Mouse (Mus musculus) 416B (cell line): ENCODE data around the gene Fstl3.
A peak's percentile ranks its signal among the peaks of the same experiment; 100 is the strongest.
"Not testable (repeated sequence)": the region's sequence is repeated elsewhere in the genome, so short reads cannot be mapped to it uniquely, and the experiment has no call there.

Experiments used
- DNase-seq: peaks from one replicate; pipeline ENCODE4 v3.0.0; 2011; ENCODE audit warnings: low read depth

Gene Fstl3

DNA sequence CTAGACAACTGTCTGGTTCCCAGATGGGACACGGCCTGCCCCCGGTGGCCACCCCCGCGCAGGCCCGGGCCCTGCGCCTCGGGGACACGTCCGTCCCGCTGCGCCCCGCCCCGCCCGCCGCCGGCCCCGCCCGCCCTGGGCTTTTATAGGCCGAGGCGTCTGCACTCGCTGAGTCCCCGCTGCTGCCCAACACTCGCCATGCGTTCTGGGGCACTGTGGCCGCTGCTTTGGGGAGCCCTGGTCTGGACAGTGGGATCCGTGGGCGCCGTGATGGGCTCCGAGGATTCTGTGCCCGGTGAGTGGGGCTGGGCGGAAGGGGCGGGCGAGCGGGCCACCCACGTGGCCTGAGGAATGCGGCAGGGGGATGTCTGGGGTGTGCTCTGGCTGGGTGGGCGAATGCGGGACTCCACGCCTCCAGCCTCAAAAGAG is at the start of gene Fstl3:
TSS of gene Fstl3 (plus strand) at position 170 of the 429 bp plus-strand sequence.
- no peak for DNase-seq

DNA sequence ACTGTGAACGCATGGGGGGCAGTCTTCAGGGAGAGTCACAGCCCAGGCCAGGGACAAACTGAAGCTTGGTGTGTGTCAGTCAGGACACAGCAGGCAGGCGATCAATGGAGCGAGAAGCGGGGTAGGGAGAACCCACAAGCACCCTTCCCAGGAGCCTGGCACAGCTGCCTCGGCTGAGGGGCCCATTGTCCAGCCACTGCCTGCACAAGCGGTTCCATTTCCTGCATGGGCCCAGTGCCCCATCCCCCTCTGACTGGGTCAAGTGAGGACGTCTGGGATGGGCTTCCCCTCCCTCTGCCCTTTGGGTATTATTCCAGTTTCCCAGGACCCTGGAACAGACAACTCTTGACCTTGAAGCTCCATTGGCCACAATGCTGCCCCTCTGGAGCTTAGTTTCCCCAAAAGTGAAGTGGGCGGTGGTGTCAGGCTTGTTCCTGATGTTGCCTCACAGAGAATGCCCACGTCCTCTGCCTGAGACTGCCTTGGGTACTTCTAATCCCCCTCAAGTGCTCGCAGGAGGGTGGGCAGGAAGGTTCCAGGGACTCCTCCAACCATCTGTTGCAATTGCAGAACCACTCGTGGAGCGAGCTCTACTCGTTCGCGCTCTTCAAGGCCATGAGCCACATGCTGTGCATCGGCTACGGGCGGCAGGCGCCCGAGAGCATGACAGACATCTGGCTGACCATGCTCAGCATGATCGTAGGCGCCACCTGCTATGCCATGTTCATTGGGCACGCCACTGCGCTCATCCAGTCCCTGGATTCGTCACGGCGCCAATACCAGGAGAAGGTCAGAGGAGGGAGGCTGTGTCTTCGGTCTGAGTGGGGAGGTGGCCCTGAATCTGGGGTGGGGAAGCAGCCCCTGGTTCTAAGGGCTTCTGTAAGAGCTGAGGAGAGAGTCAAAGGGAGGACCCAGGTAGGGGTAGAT is 48.5 kb upstream of the Fstl3 start:
- no peak for DNase-seq

DNA sequence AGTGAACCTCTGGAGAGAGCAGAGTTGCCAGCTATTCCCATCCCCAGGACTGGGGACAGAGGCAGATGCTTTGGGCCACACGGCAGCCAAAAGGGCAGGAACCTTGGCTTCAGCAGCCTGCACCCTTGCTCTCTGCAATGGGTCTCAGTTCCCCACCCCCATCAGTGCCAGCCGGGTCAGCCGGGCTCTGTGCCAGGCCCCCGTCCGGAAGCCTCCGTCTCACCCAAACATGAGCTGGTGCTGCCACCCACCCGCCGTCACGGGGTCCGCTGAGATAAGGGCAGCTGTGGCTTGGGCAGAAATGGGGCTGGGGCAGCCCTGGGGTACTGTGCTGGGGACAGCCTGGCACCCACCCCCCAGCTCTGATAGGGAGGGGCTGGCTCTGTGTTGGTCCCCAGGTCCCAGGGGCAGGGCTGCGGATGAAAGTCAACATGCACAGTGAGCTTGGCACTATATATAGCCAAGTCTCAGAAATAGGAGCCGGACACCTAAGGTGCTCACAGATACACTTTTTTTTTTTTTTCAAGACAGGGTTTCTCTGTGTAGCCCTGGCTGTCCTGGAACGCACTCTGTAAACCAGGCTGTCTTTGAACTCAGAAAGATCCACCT is 47.6 kb upstream of the Fstl3 start:
- peak; percentile 29 for DNase-seq

DNA sequence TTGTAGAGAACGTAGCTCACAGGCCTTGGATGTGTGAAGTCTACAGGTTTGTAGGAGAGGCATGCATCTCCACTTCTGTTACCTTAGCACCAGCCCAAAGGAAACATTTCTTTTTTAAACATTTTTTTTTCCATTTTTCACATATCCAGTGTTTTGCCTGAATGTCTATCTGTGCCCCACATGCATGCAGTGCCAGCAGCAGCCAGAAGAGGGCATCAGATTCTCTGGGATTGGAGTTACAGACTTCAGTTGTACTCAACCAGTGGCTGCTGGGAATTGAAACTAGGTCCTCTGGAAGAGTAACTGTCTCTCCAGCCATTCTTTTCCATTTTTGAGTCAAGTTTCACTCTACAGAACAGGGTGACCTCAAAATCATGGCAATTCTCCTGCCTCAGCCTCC is 44.6 kb upstream of the Fstl3 start:
- DNase-seq = peak; percentile 42

DNA sequence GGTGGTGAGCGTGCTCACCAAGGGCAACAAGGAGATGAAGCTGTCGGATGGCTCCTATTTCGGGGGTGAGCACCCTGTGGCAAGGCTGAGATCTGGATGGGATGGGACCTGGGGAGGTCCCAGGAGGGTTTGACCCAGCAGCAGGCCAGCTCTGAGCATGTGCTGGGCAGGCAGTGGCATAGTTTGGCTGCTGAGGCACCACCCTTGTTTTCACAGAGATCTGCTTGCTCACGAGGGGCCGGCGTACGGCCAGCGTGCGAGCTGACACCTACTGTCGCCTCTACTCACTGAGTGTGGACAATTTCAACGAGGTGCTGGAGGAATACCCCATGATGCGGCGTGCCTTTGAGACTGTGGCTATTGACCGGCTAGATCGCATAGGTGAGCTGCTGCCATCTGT is 43.2 kb upstream of the Fstl3 start:
- no peak for DNase-seq

DNA sequence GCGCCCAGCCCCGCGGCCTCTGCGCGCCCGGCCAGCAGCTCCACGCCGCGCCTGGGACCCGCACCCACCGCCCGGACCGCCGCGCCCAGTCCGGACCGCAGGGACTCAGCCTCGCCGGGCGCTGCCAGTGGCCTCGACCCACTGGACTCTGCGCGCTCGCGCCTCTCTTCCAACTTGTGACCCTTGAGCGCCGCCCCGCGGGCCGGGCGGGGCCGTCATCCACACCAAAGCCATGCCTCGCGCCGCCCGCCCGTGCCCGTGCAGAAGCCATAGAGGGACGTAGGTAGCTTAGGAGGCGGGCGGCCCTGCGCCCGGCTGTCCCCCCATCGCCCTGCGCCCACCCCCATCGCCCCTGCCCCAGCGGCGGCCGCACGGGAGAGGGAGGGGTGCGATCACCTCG is 41.7 kb upstream of the Fstl3 start:
- no peak for DNase-seq

DNA sequence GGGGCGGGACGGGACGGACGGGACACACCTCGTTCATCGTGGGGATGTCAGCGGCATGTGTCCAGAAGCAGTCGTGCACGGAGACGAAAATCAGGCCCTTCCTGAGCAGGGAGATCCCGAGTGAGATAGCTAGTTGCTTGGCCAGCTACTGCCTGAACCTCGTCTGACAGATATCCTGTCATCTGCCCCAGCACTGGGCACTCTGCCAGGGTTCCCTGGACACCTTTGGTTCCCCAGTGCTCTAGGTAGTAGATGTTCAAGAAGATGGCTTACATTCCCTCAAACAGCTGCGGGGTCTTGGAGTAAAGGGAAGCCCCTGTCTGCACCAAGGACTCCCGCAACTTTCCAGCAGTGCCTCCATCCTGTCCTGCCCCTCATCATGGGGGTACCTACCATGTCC is 40.4 kb upstream of the Fstl3 start:
- peak; percentile 30 for DNase-seq

DNA sequence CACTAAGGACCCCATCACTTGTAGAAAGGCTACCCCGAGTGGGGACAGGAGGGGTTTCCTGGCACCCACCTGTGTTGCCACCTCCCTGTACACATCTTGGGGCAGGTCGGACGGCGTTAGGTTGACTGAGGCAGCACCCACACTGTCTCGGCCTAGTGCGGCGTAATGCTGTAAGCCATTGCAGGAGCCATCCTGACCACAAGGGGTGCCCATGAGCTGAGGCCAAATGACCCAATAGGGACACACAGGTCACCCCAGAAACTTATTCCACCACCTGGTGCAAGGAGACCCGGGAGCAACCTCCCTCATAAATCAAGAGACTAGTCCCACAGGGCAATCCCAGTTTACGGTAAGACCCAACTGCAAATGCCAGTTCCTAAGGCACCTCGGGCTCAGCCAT is 38.8 kb upstream of the Fstl3 start:
- DNase-seq = no peak

DNA sequence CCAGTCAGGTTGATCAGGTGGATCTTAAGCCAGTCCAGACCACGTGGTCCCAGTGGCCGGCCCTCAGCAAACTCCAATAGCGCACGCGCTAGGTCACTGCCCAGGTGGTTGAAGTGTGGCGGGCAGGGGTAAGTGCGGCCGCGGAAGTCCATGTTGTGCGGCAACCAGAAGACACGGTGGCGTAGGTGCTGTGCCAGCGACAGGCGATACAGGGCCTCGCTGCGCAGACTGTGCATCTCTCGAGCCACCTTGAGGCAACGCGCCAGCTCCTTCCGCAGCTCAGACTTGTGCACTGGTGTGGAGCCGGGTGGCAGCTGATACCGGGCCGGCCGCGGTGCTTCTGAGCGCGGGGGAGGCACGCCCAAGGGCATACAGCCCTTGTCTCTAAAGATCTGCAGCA is 37.8 kb upstream of the Fstl3 start:
- DNase-seq = no peak

DNA sequence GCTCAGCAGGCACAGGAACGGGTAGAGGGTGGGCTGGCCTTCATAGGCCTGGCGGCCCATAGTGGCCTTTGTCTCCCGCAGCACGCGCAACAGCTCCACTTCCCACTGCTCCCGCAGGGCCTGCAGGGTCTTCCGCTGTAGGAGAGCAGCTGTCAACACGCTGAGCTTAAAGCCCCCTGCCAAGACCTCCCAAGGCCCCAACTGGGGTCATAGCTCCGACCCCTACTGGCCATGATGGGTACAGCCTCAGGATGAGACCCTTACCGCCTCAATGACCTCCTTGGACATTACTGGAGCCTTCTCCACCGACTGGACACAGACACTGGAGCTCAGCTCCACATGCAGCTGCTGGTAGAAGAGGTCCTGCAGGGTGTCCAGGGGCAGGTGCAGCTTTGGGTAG is 36.2 kb upstream of the Fstl3 start:
- no peak for DNase-seq

DNA sequence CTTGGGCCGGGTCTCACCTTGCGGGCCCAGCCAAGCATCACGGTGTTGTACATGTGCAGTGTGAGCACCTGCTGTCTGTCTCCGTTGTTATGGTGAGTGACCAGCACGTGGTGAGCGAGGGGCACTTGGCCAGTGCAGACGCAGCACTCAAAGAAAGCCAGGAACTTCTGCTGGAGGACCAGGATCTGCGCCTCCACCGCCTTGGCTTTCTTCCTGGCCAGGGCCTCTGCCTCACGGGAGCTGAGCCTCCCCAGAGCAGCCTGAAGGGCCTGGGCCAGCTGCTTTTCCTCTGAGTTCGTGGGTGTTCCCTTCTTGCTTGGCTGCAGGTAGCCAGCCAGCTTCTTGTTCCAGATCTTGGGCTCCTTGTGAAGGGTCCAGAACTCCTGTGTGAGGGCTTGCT is 33.9 kb upstream of the Fstl3 start:
- no peak for DNase-seq

DNA sequence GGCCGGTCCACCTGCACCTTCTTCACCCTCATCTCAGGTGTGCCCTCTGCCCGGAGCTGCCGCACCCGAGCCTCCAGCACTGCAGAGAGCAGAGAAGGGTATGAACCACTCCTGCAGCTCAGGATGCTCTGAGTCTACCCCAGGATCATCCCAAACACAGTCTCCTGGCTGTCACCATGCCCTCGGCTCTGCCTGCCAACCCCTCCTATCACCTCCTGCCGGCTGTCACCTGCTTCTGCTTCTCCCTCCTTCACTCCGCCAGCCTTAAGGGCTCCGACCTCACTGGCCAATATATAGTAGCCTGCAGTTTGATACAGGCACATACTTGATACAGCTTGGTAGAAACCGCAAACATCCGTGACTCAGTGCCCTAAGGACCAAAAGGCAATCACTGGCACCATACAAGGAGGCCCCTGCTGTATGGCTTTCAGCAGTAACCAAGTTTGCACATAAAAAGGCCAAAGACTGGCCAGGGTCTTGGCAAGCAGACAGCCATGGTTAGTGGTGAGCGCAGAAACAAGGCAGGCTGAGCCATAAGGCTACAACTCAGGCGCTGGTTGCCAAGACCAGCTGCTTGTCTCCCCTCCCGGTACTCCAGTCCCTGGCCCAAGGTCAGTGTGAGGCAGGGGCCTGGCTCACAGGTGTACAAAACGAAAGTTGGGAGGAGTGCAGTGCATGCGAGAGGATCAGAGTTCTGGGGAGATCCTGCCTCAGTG is 33.3 kb upstream of the Fstl3 start:
- DNase-seq = no peak

DNA sequence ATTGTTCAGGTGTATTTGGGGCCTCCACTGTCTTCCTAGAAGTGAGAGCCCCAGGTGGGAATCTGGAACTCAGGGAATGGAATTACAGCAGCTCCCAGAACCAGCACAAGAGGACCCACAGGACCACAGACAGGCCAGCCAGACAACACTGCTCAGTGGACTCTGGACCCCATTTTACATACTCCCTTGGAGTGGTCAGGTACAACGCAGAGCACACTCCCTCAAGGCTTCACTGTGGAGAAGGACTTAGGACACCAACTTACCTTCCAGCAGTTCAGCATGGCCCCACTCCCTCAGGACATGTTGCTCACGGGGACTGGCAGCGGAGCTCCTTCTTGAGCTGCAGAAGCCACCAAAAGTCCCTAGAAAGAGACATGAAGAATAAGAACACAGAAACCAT is 31.7 kb upstream of the Fstl3 start:
- no peak for DNase-seq

DNA sequence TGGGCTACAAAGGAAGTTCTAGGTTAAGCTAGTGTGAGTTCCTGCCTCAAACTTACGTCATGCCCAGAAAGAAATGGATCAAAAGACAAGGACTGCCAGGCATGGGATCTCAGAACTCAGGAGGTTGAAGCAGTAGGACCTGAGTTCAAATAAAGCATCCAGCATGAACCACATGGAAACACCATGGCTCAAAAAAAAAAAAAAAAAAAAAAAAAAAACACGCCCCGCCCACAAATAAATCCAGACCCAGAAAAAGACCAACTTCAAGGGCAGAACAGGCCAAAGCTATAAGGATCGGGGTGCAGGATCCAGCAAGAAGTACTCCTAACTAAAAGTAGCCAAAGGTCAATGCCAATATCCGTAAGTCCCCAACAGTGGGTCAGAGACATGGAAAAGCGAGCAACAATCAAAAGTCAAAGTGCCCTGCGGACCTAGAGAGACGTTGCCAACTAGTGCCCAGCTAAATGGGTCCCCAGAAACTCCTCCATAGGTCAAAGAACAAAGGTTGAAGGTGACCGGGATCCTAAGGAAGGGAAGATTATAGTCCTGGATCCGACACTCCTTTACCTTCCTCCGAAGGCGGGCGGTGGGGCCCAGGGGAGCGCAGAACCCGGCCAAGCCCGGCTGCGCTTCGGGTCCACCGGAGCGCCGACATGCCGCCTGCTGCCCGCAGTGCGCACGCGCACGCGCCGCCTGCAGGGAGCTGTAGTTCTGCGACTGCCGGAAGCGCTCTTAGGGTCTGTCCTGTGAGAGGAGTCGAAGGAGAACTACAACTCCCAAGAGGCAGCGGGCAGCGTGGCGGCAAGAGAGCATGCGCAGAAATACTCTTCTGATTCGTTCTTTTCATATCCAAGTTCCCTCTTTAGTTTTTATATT is 30.9 kb upstream of the Fstl3 start, which contains the start of gene Polrmt:
TSS of gene Polrmt (minus strand) at position 684 of the 876 bp plus-strand sequence.
- DNase-seq = peak; percentile 98

DNA sequence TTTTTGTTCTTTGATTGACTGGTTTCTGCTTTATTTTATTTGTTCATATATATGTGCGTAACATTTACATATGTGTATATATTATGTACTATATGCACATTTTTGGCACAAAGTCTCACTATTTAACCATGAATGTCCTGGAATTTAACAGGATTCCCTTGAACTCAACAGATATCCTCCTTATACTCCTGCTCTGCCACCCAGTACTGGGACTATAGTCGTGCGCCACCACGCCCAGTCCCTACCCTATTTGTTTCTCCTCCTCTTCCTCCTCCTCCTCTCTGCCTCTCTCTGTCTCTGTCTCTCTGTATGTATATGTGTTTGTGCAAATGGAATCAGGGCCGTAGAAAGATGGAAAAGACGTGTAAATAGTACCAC is 30.3 kb upstream of the Fstl3 start:
- DNase-seq = no peak

DNA sequence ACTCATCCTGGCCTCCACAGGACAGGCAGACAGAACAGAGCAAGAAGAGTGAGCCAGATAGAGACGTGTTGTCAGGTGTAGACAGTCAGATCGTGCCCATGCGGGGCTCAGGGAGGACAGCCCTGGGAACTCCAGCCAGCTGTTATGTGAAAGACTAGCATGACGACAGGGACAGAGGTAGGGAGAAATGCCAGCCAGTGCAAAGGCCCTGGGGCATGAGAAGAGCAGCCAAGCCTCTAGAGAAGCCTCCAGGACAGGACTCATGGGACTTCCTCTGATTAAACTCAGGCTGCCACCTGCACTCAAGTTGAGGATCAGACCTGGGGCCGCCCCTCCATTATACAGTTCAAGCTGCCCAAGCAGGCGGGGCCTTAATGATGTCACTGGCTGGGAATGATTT is 28.6 kb upstream of the Fstl3 start:
- no peak for DNase-seq

DNA sequence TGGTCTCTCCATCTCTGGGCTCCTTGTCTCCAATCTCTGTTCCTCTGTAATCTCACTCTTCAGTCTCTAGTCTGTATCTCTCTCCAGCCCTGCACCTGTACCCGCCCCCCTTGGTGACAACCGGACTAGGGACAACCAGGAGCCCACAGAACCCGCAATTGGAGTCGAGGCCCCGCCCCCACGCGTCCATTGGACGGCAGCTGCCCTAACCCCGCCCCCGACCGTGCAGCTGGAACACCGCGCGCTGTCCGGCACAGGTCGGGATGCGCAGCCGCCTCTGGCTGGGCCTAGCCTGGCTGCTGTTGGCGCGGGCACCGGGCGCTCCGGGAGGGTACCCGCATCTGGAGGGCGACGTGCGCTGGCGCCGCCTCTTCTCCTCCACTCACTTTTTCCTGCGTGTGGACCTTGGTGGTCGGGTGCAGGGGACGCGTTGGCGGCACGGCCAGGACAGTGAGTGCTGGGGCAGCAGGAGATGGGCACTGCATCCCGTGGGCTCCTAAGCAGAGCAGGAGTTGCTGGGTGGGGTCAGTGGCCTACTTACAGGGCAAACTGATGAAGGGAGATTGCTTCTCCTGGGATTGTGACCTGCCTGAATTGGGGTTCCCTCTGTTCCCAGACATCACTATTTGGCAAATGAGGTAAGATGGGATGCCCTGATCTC is 22.1 kb upstream of the Fstl3 start, which contains the start of gene Fgf22:
TSS of gene Fgf22 (plus strand) at position 221 of the 661 bp plus-strand sequence.
- DNase-seq = no peak

DNA sequence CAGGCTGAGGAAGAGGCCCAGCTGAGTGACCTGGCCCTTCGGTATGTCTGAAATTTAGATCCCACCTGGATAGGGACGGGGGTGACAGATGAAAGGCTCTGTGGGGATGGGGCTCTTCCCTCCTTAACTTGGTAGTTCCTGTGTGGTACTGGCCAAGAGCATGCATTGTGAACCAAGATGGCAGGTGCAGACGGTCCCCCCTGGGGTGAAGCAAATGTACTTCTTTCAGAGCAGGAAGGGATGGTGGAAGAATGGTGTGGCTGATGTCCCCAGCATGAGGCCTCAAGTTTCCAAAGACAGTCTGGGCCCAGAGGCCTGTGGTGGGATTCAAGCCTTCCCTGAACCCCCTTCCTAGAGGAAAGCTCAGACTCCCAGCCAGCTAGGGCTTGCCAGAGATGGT is 21.2 kb upstream of the Fstl3 start:
- DNase-seq = no peak

DNA sequence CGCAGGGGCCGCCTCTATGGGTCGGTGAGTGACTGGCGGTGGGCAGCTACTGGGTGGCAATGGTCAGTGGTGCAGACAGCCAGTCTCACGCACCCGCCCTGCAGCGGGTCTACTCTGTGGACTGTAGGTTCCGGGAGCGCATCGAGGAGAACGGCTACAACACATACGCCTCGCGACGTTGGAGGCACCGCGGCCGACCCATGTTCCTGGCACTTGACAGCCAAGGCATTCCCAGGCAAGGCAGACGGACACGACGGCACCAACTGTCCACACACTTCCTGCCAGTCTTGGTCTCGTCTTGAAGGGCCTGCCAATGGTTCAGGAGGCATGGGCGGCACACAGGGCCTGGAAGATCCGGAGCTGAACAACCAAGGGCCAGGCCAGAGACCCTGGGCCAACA is 20.4 kb upstream of the Fstl3 start:
- no peak for DNase-seq

DNA sequence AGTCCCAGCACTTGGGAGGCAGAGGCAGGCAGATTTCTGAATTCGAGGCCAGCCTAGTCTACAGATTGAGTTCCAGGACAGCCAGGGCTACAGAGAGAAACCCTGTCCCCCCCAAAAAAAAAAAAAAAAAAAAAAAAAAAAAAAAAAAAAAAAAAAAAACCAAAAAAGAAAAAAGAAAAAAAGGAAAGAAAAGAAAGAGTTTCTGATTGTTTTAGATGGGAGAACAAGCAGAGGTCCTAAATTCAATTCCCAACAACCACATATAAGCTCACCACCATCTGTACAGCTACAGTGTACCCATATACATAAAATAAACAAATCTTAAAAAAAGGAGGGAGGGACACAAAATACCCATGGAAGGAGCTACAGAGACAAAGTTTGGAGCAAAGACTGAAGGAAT is 17.4 kb upstream of the Fstl3 start:
- DNase-seq = not testable (repeated sequence)

DNA sequence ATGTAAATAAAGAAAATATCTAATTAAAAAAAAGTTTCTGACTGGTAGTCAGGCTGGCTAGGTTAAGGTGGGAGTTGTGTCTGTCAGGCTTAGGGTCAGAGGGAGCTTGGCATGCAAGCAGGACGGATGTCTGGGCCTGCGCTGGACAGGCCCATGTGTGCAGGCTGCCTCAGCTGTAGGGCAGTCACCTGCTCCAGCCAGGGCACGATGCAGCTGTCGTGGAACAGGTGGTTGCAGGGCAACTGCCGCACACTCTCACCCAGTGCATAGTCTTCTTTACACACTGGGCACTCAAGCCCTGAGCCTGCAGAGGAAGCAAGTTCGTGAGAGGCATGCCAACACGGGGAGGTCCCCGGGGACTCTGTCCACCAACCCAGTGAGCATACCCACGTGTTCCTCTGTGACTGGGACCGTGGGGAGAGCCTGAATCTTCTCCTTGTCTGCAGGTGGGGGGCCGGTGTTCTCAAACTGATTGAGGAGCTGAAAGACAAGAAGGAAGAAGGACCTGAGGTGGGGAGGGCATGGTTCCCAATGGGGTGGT is 16.4 kb upstream of the Fstl3 start:
- DNase-seq = no peak
